Mouse (Mus musculus) layer of hippocampus, postnatal 14 days (tissue): ENCODE data around the gene Cnih4. TPM values are rescaled to one million over a fixed set of nuclear protein-coding genes. Genes with fewer than 3 reads are reported as not detected.

ENCODE experiments used
- DNase-seq, 2 experiments: peaks; one replicate each; pipeline ENCODE4 v3.0.0; 2021 to 2022; ENCODE audit warnings: low spot score in 2 of 2, mixed read lengths in 1 of 2
- long read RNA-seq, 2 experiments: library from polyadenylated mRNA; stranded (forward); transcript quantifications; one replicate each; pipeline ENCODE4 v2.0.0; 2021
- total RNA-seq, 2 experiments: library from RNA; stranded (reverse); gene quantifications; 2 replicates each; pipeline ENCODE4 v1.2.3; 2021

The Cnih4 gene
- total RNA-seq: 10 to 100 TPM; 26.3 to 26.8 TPM
- long read RNA-seq, experiment 1, transcript Cnih4-204 (5 exons, 3,268 nt): major isoform, 14 of 19 reads
- long read RNA-seq, experiment 1, partial matches to known transcripts: 0 of 19 reads
- long read RNA-seq, experiment 1, other reads (novel, unspliced or antisense): 5 of 19 reads
- long read RNA-seq, experiment 2, transcript Cnih4-204 (5 exons, 3,268 nt): major isoform, 23 of 27 reads
- long read RNA-seq, experiment 2, partial matches to known transcripts: 0 of 27 reads
- long read RNA-seq, experiment 2, other reads (novel, unspliced or antisense): 4 of 27 reads

- DNase-seq: peak; percentile 92 to 96
These were observed at the start of gene Cnih4, which contains the start of gene Nvl for GRCm38 (mm10) chr1:181143950-181144836. Cnih4 (plus strand) TSS chr1:181144693. Nvl (minus strand) TSS chr1:181144204.

GRCm38 (mm10) chr1:181117112-181117511 lies 27.4 kb upstream of the Cnih4 start:
- no peak for DNase-seq

GRCm38 (mm10) chr1:181124145-181124544 lies 20.3 kb upstream of the Cnih4 start:
- DNase-seq: no peak

GRCm38 (mm10) chr1:181125916-181126315 lies 18.6 kb upstream of the Cnih4 start:
- DNase-seq: no peak

- DNase-seq: no peak
These were observed 17.7 kb upstream of the Cnih4 start for GRCm38 (mm10) chr1:181126766-181127165.

- no peak for DNase-seq
These were observed 12.6 kb upstream of the Cnih4 start for GRCm38 (mm10) chr1:181131915-181132314.

- no peak for DNase-seq
These were observed 5.8 kb upstream of the Cnih4 start for GRCm38 (mm10) chr1:181138730-181139129.

- no peak for DNase-seq
These were observed 914 bp upstream of the Cnih4 start for GRCm38 (mm10) chr1:181143609-181143949.

GRCm38 (mm10) chr1:181144966-181145365 lies 473 bp downstream of the Cnih4 start:
- no peak for DNase-seq

GRCm38 (mm10) chr1:181146187-181146586 lies 1.7 kb downstream of the Cnih4 start:
- no peak for DNase-seq

- DNase-seq: no peak
These were observed 4.0 kb downstream of the Cnih4 start for GRCm38 (mm10) chr1:181148540-181148939.

- DNase-seq: no peak
These were observed 5.0 kb downstream of the Cnih4 start for GRCm38 (mm10) chr1:181149373-181150017.

GRCm38 (mm10) chr1:181150431-181150826 lies 5.9 kb downstream of the Cnih4 start:
- DNase-seq: no peak

- peak; percentile 86 to 94 for DNase-seq
These were observed 6.5 kb downstream of the Cnih4 start for GRCm38 (mm10) chr1:181150827-181151534.

GRCm38 (mm10) chr1:181151541-181151940 lies 7.0 kb downstream of the Cnih4 start:
- no peak for DNase-seq

- no peak for DNase-seq
These were observed 23.3 kb downstream of the Cnih4 start for GRCm38 (mm10) chr1:181167816-181168215.

GRCm38 (mm10) chr1:181168377-181168776 lies 23.9 kb downstream of the Cnih4 start:
- DNase-seq: no peak

GRCm38 (mm10) chr1:181170210-181170609 lies 25.7 kb downstream of the Cnih4 start:
- DNase-seq: no peak

GRCm38 (mm10) chr1:181188925-181189324 lies 44.4 kb downstream of the Cnih4 start:
- DNase-seq: no peak

GRCm38 (mm10) chr1:181199446-181199845 lies 55.0 kb downstream of the Cnih4 start:
- no peak for DNase-seq

GRCm38 (mm10) chr1:181210147-181210546 lies 65.7 kb downstream of the Cnih4 start:
- DNase-seq: no peak
